Mouse (Mus musculus): Measurements from ENCODE around the gene Ifit2. TPM values are rescaled to one million over a fixed set of nuclear protein-coding genes. Genes with fewer than 3 reads are reported as not detected.
"Not testable (repeated sequence)": the region's sequence is repeated elsewhere in the genome, so short reads cannot be mapped to it uniquely, and the experiment has no call there.

Gene Ifit2
- polyA plus RNA-seq, 1 experiment from 2014 or later, result 10.9 TPM

GRCm38 (mm10) chr19:34553021-34553420 lies 2.5 kb downstream of the Ifit2 start:
- H3K4me3 ChIP-seq, result no peak overlapping the region
- ATAC-seq (ENCODE audit: low FRiP score, low read depth), result 0 out of 2 replicates have a peak, but pooled peaks have one; percentile 34
- peak overlapping the region; percentile 40 for H3K27ac ChIP-seq
- H3K4me1 ChIP-seq, result peaks cover 20% of the 10 kb centered on the region
- no peaks in the 10 kb centered on the region for H3K36me3 ChIP-seq
- no peaks in the 10 kb centered on the region for H3K27me3 ChIP-seq
- 42% methylated on average over 6 of the region's 6 CpGs for WGBS
- H3K4me2 ChIP-seq (replicated peaks), result peak overlapping the region; percentile 49
- no peak overlapping the region for H3K9ac ChIP-seq
- no peaks in the 10 kb centered on the region for H3K9me3 ChIP-seq

GRCm38 (mm10) chr19:34553522-34553921 lies 3.0 kb downstream of the Ifit2 start:
- no peak for ATAC-seq (ENCODE audit: low FRiP score, low read depth)
- peak overlapping the region; percentile 49 for H3K4me2 ChIP-seq (replicated peaks)
- peaks cover 20% of the 10 kb centered on the region for H3K4me1 ChIP-seq
- H3K9ac ChIP-seq, result no peak overlapping the region
- H3K9me3 ChIP-seq, result no peaks in the 10 kb centered on the region
- H3K27me3 ChIP-seq, result no peaks in the 10 kb centered on the region
- no peaks in the 10 kb centered on the region for H3K36me3 ChIP-seq
- peak overlapping the region; percentile 40; the same call in 1 of the 2 replicates for H3K27ac ChIP-seq
- WGBS, result 37% methylated on average over 3 of the region's 3 CpGs
- H3K4me3 ChIP-seq, result no peak overlapping the region

GRCm38 (mm10) chr19:34554061-34554460 lies 3.6 kb downstream of the Ifit2 start:
- no peak for ATAC-seq (ENCODE audit: low FRiP score, low read depth)
- H3K4me2 ChIP-seq (replicated peaks), result no peak overlapping the region

GRCm38 (mm10) chr19:34556621-34557020 lies 6.1 kb downstream of the Ifit2 start:
- Histone ChIP-seq H3K4me2 (replicated peaks) (no peak overlapping the region), H3K27ac (no peak overlapping the region), H3K4me1 (peaks cover 19% of the 10 kb centered on the region), H3K4me3 (no peak overlapping the region), H3K9me3 (no peaks in the 10 kb centered on the region), H3K36me3 (no peaks in the 10 kb centered on the region), H3K9ac (no peak overlapping the region), H3K27me3 (no peaks in the 10 kb centered on the region)
- 83% methylated on average over 3 of the region's 3 CpGs for WGBS
- no peak for ATAC-seq (ENCODE audit: low FRiP score, low read depth)

More at GRCm38 (mm10) chr19:34554061-34554460, 3.6 kb downstream of the Ifit2 start:
- peaks cover 20% of the 10 kb centered on the region for H3K4me1 ChIP-seq
- no peaks in the 10 kb centered on the region for H3K9me3 ChIP-seq
- no peak overlapping the region for H3K4me3 ChIP-seq
- no peaks in the 10 kb centered on the region for H3K36me3 ChIP-seq
- no peak overlapping the region for H3K27ac ChIP-seq
- no peaks in the 10 kb centered on the region for H3K27me3 ChIP-seq
- no peak overlapping the region for H3K9ac ChIP-seq

- ATAC-seq (ENCODE audit: low FRiP score, low read depth), result no peak
- H3K4me2 ChIP-seq (replicated peaks), result no peak overlapping the region
- no peaks in the 10 kb centered on the region for H3K4me1 ChIP-seq
- no peaks in the 10 kb centered on the region for H3K27me3 ChIP-seq
- H3K36me3 ChIP-seq, result no peaks in the 10 kb centered on the region
- no peak overlapping the region for H3K9ac ChIP-seq
- H3K27ac ChIP-seq, result no peak overlapping the region
- no peak overlapping the region for H3K4me3 ChIP-seq
- H3K9me3 ChIP-seq, result no peaks in the 10 kb centered on the region
These were observed 12.1 kb downstream of the Ifit2 start for GRCm38 (mm10) chr19:34562556-34562955.

GRCm38 (mm10) chr19:34566178-34566784 lies 15.8 kb downstream of the Ifit2 start:
- no peak for ATAC-seq (ENCODE audit: low FRiP score, low read depth)
- Histone ChIP-seq H3K27ac (no peak overlapping the region), H3K9me3 (no peaks in the 10 kb centered on the region), H3K27me3 (no peaks in the 10 kb centered on the region), H3K4me1 (peaks cover 22% of the 10 kb centered on the region), H3K9ac (no peak overlapping the region), H3K4me2 (replicated peaks) (no peak overlapping the region), H3K36me3 (no peaks in the 10 kb centered on the region), H3K4me3 (no peak overlapping the region)
- 88% methylated on average over 1 of the region's 1 CpGs for WGBS

- Histone ChIP-seq H3K4me2 (replicated peaks) (no peak overlapping the region), H3K36me3 (peaks cover 11% of the 10 kb centered on the region; the same call in 1 of the 2 replicates), H3K9me3 (no peaks in the 10 kb centered on the region), H3K4me3 (no peak overlapping the region), H3K27ac (no peak overlapping the region), H3K9ac (no peak overlapping the region), H3K27me3 (no peaks in the 10 kb centered on the region), H3K4me1 (peaks cover 24% of the 10 kb centered on the region)
- 42% methylated on average over 7 of the region's 7 CpGs for WGBS
- ATAC-seq (ENCODE audit: low FRiP score, low read depth), result no peak
These were observed 18.7 kb downstream of the Ifit2 start for GRCm38 (mm10) chr19:34568988-34569895.

- Histone ChIP-seq H3K4me2 (replicated peaks) (no peak overlapping the region), H3K9me3 (no peaks in the 10 kb centered on the region), H3K4me3 (no peak overlapping the region), H3K27me3 (no peaks in the 10 kb centered on the region), H3K4me1 (peaks cover 24% of the 10 kb centered on the region), H3K36me3 (peaks cover 11% of the 10 kb centered on the region; the same call in 1 of the 2 replicates), H3K27ac (no peak overlapping the region), H3K9ac (no peak overlapping the region)
- 68% methylated on average over 4 of the region's 4 CpGs for WGBS
- no peak for ATAC-seq (ENCODE audit: low FRiP score, low read depth)
These were observed 19.5 kb downstream of the Ifit2 start for GRCm38 (mm10) chr19:34569896-34570476.

GRCm38 (mm10) chr19:34571080-34571479 lies 20.6 kb downstream of the Ifit2 start:
- no peak for ATAC-seq (ENCODE audit: low FRiP score, low read depth)
- H3K9me3 ChIP-seq, result no peaks in the 10 kb centered on the region
- H3K27me3 ChIP-seq, result no peaks in the 10 kb centered on the region
- no peak overlapping the region for H3K9ac ChIP-seq
- H3K4me1 ChIP-seq, result peaks cover 24% of the 10 kb centered on the region
- H3K4me3 ChIP-seq, result no peak overlapping the region
- no peak overlapping the region for H3K27ac ChIP-seq
- peaks cover 11% of the 10 kb centered on the region; the same call in 1 of the 2 replicates for H3K36me3 ChIP-seq
- 67% methylated on average over 1 of the region's 1 CpGs for WGBS
- no peak overlapping the region for H3K4me2 ChIP-seq (replicated peaks)

- no peak overlapping the region for H3K9ac ChIP-seq
- ATAC-seq (ENCODE audit: low FRiP score, low read depth), result no peak
- H3K27me3 ChIP-seq, result no peaks in the 10 kb centered on the region
- H3K4me3 ChIP-seq, result no peak overlapping the region
- H3K9me3 ChIP-seq, result no peaks in the 10 kb centered on the region
- peaks cover 23% of the 10 kb centered on the region for H3K4me1 ChIP-seq
- WGBS, result 88% methylated on average over 5 of the region's 5 CpGs
- peaks cover 11% of the 10 kb centered on the region; the same call in 1 of the 2 replicates for H3K36me3 ChIP-seq
- H3K27ac ChIP-seq, result no peak overlapping the region
- no peak overlapping the region for H3K4me2 ChIP-seq (replicated peaks)
These were observed 23.2 kb downstream of the Ifit2 start for GRCm38 (mm10) chr19:34573650-34574049.

- H3K27me3 ChIP-seq, result no peaks in the 10 kb centered on the region
- H3K4me3 ChIP-seq, result no peak overlapping the region
- no peak for ATAC-seq (ENCODE audit: low FRiP score, low read depth)
- H3K27ac ChIP-seq, result no peak overlapping the region
- H3K4me2 ChIP-seq (replicated peaks), result no peak overlapping the region
- 68% methylated on average over 1 of the region's 1 CpGs for WGBS
- no peaks in the 10 kb centered on the region for H3K9me3 ChIP-seq
- peaks cover 11% of the 10 kb centered on the region; the same call in 1 of the 2 replicates for H3K36me3 ChIP-seq
- H3K9ac ChIP-seq, result no peak overlapping the region
- no peaks in the 10 kb centered on the region for H3K4me1 ChIP-seq
These were observed 26.6 kb downstream of the Ifit2 start for GRCm38 (mm10) chr19:34577121-34577520.

GRCm38 (mm10) chr19:34582696-34583095 lies 32.2 kb downstream of the Ifit2 start:
- not testable (repeated sequence) for H3K4me2 ChIP-seq (replicated peaks); H3K4me3 ChIP-seq; H3K27ac ChIP-seq; H3K9ac ChIP-seq; H3K27me3 ChIP-seq; H3K4me1 ChIP-seq; H3K9me3 ChIP-seq; H3K36me3 ChIP-seq
- 61% methylated on average over 2 of the region's 2 CpGs for WGBS
- ATAC-seq (ENCODE audit: low FRiP score, low read depth), result peak; percentile 51; the same call in 1 of the 2 replicates
